Mouse (Mus musculus): ENCODE data around the gene Gstcd.

DNA sequence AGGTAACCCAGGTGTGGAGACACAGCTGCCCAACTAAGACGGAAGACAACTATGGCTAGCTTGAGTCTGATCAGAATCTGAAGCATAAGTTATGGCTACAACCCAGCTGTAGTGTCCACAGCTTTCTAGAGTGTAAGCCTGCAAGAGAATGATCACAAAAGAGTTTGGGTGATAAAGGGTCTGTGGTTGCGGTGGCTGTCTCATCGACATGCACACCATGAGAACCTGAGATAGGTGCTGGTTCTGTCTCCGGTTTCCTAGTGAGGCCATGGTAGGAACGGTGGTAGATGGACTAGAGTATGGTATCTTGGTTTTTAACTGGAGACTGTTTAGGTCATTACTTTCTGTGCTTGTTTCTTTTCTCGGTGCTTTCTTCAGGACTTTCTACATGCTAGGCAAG is 6.1 kb upstream of the Gstcd start:
- TF ChIP-seq CHD2 (IDR thresholded peaks at IDR 0.05; ENCODE audit: low read length), result no peak
- TF ChIP-seq CTCF (conservative IDR thresholded peaks at IDR 0.05 in 1 of 2, IDR thresholded peaks at IDR 0.05 in 1 of 2; ENCODE audit: low read depth in 2 of 2, low read length in 2 of 2), result no peak
